Mouse (Mus musculus) T-helper 1 cell (primary cell): ENCODE results near the gene 4932415D10Rik.

ENCODE experiments used
- in situ Hi-C: fragments of 300-600 bp; cut with MboI, MseI; formaldehyde crosslinking; loops from one replicate; pipeline ENCODE4 v1.15.1; 2025; ENCODE audit warnings: high pct_unique_total_duplicates

4932415D10Rik gene

GRCm38 (mm10) chr10:82316482-82316881 is at the start of gene 4932415D10Rik:
Gene 4932415D10Rik (minus strand): TSS chr10:82316582.
- in situ Hi-C loops, result no loop called here

- in situ Hi-C loops, result no loop called here
Measured at GRCm38 (mm10) chr10:82361911-82362310, 45.5 kb upstream of the 4932415D10Rik start.

- in situ Hi-C loops, result loop anchor here (5.0 kb wide), 1 partner anchor 257 kb away; no protein-coding TSS in a partner anchor
Measured at GRCm38 (mm10) chr10:82355401-82355800, 39.0 kb upstream of the 4932415D10Rik start.

GRCm38 (mm10) chr10:82354083-82355010 is 38.0 kb upstream of the 4932415D10Rik start, which contains the start of gene Gm4924:
Gene Gm4924 (plus strand): TSS chr10:82354255.
- in situ Hi-C loops, result loop anchor here (5.0 kb wide), 1 partner anchor 258 kb away; no protein-coding TSS in a partner anchor

GRCm38 (mm10) chr10:82329826-82330225 is 13.4 kb upstream of the 4932415D10Rik start:
- in situ Hi-C loops, result no loop called here

GRCm38 (mm10) chr10:82320134-82320533 is 3.8 kb upstream of the 4932415D10Rik start:
- in situ Hi-C loops, result no loop called here

- in situ Hi-C loops, result no loop called here
Measured at GRCm38 (mm10) chr10:82296440-82296839, 19.9 kb downstream of the 4932415D10Rik start.

GRCm38 (mm10) chr10:82257331-82257730 is 59.1 kb downstream of the 4932415D10Rik start:
- in situ Hi-C loops, result no loop called here

- in situ Hi-C loops, result no loop called here
Measured at GRCm38 (mm10) chr10:82245021-82245420, 71.4 kb downstream of the 4932415D10Rik start.

GRCm38 (mm10) chr10:82241401-82241788 is 75.0 kb downstream of the 4932415D10Rik start:
- in situ Hi-C loops, result no loop called here

GRCm38 (mm10) chr10:82240742-82241400 is 75.5 kb downstream of the 4932415D10Rik start, which contains the start of gene Zfp938:
Gene Zfp938 (minus strand): TSS chr10:82241280.
- in situ Hi-C loops, result no loop called here
